Mouse (Mus musculus) liver, postnatal 0 days (tissue): ENCODE measurements at regions not wholly inside any gene's neighbourhood (a gene's known extent, or its start where the extent isn't known, plus 50 kb on each side); places are given as distances from the start of the nearest gene placed in this dataset.

Source experiments
- CTCF ChIP-seq: sonication (generic); IDR thresholded peaks from 2 replicates; pipeline ENCODE4 v1.5.1; 2016; ENCODE audit warnings: antibody characterized with exemption, low read depth
- EP300 ChIP-seq: IDR thresholded peaks from 2 replicates; pipeline ENCODE4 v1.6.1; 2016; ENCODE audit warnings: antibody characterized with exemption, low read depth, mild to moderate bottlenecking

DNA sequence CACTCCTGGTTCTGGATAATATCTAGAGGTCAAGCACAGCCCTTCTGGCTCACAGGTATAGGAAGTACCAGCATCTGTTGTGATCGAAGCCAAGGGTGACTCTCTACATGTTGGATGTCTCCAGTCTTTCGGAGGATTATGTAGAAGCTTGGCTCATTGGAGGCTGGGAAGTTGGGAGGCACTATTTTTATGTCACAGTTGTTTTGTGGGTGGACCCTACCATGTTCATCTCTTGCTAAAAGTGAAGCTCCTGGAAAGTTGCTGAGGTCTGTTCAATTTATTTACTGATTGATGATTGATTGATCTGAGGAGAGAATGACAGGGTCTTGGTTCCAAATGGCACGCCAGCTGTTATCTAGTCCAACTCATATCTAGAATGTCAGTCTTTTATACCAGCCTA is 219.0 kb downstream of the Dusp6 start:
- TF ChIP-seq CTCF (no peak), EP300 (no peak)
